Mouse (Mus musculus) hindbrain, embryonic 14.5 days (tissue): ENCODE results near the gene Prm1. TPM values are rescaled to one million over a fixed set of nuclear protein-coding genes. Genes with fewer than 3 reads are reported as not detected.

Experiments used
- polyA plus RNA-seq: library from polyadenylated mRNA; unstranded; fragments of >200 nt; fragmentation: Nextera tagmentation; extraction: Ambion mirVana; gene quantifications from 2 replicates; pipeline ENCODE4 v1.2.1, GENCODE M21; 2014

Gene Prm1
- polyA plus RNA-seq, 1 experiment from 2014 or later = 0.96 TPM

Other genes with a start within 250 kb of the Prm1 start
- gene Socs1, start 20.3 kb downstream of the Prm1 start, polyA plus RNA-seq = 3.7 and 4.6 TPM in 2 replicates
- not detected in 2 replicates for gene Tnp2, start 17.2 kb downstream of the Prm1 start, polyA plus RNA-seq
- not detected in 2 replicates for gene Prm3, start 14.9 kb downstream of the Prm1 start, polyA plus RNA-seq
- gene Prm2, start 9.7 kb downstream of the Prm1 start, polyA plus RNA-seq = not detected in 2 replicates
- gene Gm11172, start 7.1 kb upstream of the Prm1 start, polyA plus RNA-seq = not detected in 2 replicates
- 0.47 and 0.57 TPM in 2 replicates for gene Rmi2, start 29.2 kb upstream of the Prm1 start, polyA plus RNA-seq